Mouse (Mus musculus) stomach, postnatal 0 days (tissue): Measurements from ENCODE around the gene Abraxas2.
A peak's percentile ranks its signal among the peaks of the same experiment; 100 is the strongest.

Source experiments
- CTCF ChIP-seq: IDR thresholded peaks from 2 replicates; pipeline ENCODE4 v1.5.1; 2016; ENCODE audit warnings: antibody characterized with exemption, low read depth, mild to moderate bottlenecking, moderate library complexity
- EP300 ChIP-seq: optimal IDR thresholded peaks from 2 replicates; pipeline ENCODE3; 2016; ENCODE audit warnings: antibody characterized with exemption

DNA sequence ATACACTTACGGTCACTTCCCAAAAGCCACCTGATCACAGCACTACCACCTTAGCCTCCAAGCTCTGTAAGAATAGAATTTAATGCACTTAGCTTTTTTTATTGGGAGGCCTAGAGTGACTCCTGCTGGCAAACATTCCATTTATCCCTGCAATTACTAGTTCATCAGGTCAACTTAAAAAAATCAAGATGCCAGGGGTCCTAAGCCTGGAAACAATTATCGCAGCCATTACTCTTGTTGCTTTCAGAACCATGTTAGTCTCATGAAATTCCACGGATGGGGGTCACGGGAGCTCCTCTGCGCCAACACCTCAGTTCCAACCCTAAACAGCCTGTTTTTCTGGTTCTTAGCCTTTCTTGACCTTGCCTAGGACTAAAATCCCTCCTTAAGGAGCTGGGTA is 43.9 kb upstream of the Abraxas2 start:
- TF ChIP-seq CTCF (peak; percentile 55), EP300 (no peak)
